Mouse (Mus musculus): ENCODE measurements around the gene Cntnap5a. TPM values are rescaled to one million over a fixed set of nuclear protein-coding genes. Genes with fewer than 3 reads are reported as not detected.

Gene Cntnap5a
- polyA plus RNA-seq, 1 experiment from 2014 or later = not detected

DNA sequence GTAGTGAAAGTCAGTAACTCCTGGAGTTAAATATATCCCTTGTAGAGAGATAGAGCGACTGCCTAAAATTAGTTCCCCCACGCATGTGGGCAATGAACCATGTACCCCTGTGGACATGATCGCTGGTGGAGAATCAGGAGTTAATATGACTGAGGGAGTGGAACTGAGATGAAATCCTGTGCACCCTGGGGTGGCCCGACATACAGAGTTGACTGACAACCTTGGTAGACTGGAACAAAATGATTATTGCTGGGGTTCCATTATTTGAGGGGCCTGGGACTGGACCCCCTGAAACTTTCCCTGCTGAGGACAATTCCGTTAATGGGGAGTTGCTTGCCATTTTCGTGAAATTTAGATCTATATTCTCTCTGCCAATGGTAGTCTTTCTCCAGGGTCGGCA, 683.0 kb downstream of the Cntnap5a start:
- no peaks in the 10 kb centered on the region for H3K27me3 ChIP-seq
- H3K9me3 ChIP-seq (replicated peaks) = no peaks in the 10 kb centered on the region
- H3K9ac ChIP-seq = no peak overlapping the region
- no peak overlapping the region for H3K27ac ChIP-seq (replicated peaks)
- WGBS (ENCODE audit: insufficient replicate concordance) = 56% methylated on average over 7 of the region's 7 CpGs
- H3K4me3 ChIP-seq (replicated peaks) = no peak overlapping the region
- H3K36me3 ChIP-seq (replicated peaks) = no peaks in the 10 kb centered on the region
- no peaks in the 10 kb centered on the region for H3K4me1 ChIP-seq (replicated peaks)
- no peak for ATAC-seq (ENCODE audit: insufficient read depth)
- H3K4me2 ChIP-seq = no peak overlapping the region

DNA sequence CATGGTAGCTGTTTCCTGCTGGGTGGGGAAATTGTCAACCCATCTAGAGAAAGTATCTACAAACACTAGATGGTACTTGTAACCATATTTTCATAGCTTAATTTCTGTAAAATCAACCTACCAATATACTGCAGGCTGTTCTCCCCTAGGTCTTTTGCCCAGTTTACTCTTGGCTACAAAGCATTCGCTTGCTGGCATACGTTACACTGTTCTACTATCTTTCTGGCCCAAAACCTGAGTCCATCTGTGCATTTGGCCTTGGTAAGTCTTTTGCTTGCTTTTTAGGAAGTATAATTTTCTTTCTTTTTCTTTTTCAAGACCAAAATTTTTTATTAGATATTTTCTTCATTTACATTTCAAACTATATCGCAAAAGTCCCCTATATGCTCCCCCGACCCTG, 686.3 kb downstream of the Cntnap5a start:
- H3K36me3 ChIP-seq (replicated peaks) = no peaks in the 10 kb centered on the region
- no peaks in the 10 kb centered on the region for H3K4me1 ChIP-seq (replicated peaks)
- H3K4me2 ChIP-seq = no peak overlapping the region
- H3K27ac ChIP-seq (replicated peaks) = no peak overlapping the region
- no peak for ATAC-seq (ENCODE audit: insufficient read depth)
- H3K27me3 ChIP-seq = no peaks in the 10 kb centered on the region
- no peak overlapping the region for H3K4me3 ChIP-seq (replicated peaks)
- 0 out of 2 replicates have a peak, but pooled peaks cover 2% of the 10 kb centered on the region for H3K9me3 ChIP-seq (replicated peaks)
- 80% methylated on average over 4 of the region's 4 CpGs for WGBS (ENCODE audit: insufficient replicate concordance)
- no peak overlapping the region for H3K9ac ChIP-seq

DNA sequence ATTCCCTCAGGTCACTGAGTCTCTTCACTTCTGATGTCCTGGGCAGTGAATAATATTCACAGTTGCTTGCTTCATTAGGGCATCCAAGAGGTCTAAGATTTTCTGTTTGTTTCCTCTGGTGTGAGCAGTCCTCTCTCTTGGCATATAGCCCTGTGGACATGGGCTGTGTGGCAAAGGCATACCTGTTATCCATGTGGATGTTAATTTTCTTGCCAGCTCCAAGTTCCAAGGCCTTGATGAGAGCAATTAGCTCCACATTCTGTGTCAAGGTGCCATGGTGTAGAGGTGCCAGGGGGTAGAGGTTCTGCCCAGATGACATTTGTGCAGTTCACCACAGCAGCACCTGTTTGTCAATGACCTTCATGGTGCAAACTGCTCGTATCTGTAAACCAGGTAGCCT, 689.0 kb downstream of the Cntnap5a start:
- 48% methylated on average over 1 of the region's 1 CpGs for WGBS (ENCODE audit: insufficient replicate concordance)
- H3K27ac ChIP-seq (replicated peaks) = no peak overlapping the region
- no peaks in the 10 kb centered on the region for H3K27me3 ChIP-seq
- no peak overlapping the region for H3K4me2 ChIP-seq
- H3K9me3 ChIP-seq (replicated peaks) = 0 out of 2 replicates have a peak, but pooled peaks cover 2% of the 10 kb centered on the region
- H3K36me3 ChIP-seq (replicated peaks) = no peaks in the 10 kb centered on the region
- H3K9ac ChIP-seq = no peak overlapping the region
- ATAC-seq (ENCODE audit: insufficient read depth) = no peak
- H3K4me1 ChIP-seq (replicated peaks) = no peaks in the 10 kb centered on the region
- H3K4me3 ChIP-seq (replicated peaks) = no peak overlapping the region

DNA sequence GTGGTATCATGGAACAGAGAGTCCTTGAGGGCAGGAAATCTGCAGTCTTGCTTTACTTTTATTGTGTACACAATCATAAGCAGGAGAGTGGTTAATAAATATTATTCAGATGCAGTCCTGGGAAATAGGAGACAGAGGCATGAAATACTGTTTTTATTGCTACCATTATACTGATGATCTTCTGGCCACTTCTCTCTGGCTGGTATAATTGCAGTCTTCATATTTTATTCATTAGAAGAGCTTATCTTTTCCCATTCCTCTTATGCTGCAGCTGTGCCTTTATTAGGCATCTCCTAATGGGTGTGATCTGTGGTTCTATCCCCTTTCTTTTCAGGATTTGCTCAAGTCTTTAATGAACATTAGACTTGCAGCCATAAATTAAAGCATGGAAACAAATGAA, 707.8 kb downstream of the Cntnap5a start:
- no peaks in the 10 kb centered on the region for H3K27me3 ChIP-seq
- no peak overlapping the region for H3K9ac ChIP-seq
- no peak for ATAC-seq (ENCODE audit: insufficient read depth)
- H3K27ac ChIP-seq (replicated peaks) = no peak overlapping the region
- H3K4me1 ChIP-seq (replicated peaks) = no peaks in the 10 kb centered on the region
- no peaks in the 10 kb centered on the region for H3K9me3 ChIP-seq (replicated peaks)
- H3K4me3 ChIP-seq (replicated peaks) = no peak overlapping the region
- H3K4me2 ChIP-seq = no peak overlapping the region
- no peaks in the 10 kb centered on the region for H3K36me3 ChIP-seq (replicated peaks)

DNA sequence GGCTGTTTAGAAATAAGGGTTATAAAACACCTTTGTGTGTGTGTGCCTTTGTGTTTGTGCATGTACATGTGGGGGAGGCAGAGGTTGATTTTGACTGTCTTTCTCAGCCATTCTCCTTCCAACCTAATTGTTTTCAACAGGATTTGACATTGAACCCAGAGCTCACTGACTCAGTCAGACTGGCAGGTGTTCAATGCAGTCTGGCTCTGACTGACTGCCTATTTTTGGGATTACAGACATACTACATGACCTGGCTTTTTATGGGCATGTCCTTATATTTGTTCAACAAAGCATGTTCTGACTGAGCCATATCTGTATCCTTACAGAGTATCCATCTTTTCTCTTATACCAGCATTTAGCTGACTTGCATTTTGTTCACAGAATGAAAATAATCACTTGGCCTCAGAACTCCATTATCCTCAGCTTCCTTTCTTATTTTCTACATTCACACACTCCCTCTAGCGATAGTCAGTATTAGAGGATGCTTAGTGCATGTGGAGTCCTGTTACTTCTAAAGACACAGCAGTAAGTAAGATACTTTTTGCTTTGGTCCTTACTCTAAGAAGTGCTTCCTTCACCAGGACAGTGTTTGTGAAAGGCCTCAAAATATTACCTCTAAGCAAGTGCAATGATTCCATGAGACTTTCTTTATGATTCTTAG, 717.6 kb downstream of the Cntnap5a start:
- Histone ChIP-seq H3K9ac (no peak overlapping the region), H3K9me3 (replicated peaks) (no peaks in the 10 kb centered on the region), H3K27me3 (no peaks in the 10 kb centered on the region), H3K4me1 (replicated peaks) (no peaks in the 10 kb centered on the region), H3K4me3 (replicated peaks) (no peak overlapping the region), H3K4me2 (no peak overlapping the region), H3K36me3 (replicated peaks) (no peaks in the 10 kb centered on the region), H3K27ac (replicated peaks) (no peak overlapping the region)
- 32% methylated on average over 1 of the region's 1 CpGs for WGBS (ENCODE audit: insufficient replicate concordance)
- no peak for ATAC-seq (ENCODE audit: insufficient read depth)

DNA sequence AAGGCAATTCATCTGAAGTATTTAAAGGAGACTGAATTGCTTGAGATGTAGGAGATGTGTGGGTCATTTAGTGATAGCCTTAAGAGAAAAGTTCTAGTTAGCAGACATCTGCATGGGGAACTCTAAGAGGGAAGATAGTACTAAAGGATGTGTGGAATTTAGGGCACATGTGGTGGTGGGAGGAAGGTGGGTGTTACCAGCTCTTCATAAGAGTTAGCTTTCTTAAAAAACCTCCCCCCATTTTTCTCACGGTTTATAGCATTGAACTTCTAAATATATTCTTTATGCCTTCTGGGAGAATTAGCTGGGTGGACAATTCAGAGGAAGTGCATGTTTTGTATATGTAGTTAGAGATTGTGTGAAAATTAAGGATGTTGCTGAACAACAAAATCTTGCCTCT, 725.3 kb downstream of the Cntnap5a start:
- Histone ChIP-seq H3K27ac (replicated peaks) (no peak overlapping the region), H3K36me3 (replicated peaks) (no peaks in the 10 kb centered on the region), H3K9ac (no peak overlapping the region), H3K27me3 (no peaks in the 10 kb centered on the region), H3K4me2 (no peak overlapping the region), H3K4me3 (replicated peaks) (no peak overlapping the region), H3K4me1 (replicated peaks) (no peaks in the 10 kb centered on the region), H3K9me3 (replicated peaks) (no peaks in the 10 kb centered on the region)
- 82% methylated on average over 1 of the region's 1 CpGs for WGBS (ENCODE audit: insufficient replicate concordance)
- no peak for ATAC-seq (ENCODE audit: insufficient read depth)

DNA sequence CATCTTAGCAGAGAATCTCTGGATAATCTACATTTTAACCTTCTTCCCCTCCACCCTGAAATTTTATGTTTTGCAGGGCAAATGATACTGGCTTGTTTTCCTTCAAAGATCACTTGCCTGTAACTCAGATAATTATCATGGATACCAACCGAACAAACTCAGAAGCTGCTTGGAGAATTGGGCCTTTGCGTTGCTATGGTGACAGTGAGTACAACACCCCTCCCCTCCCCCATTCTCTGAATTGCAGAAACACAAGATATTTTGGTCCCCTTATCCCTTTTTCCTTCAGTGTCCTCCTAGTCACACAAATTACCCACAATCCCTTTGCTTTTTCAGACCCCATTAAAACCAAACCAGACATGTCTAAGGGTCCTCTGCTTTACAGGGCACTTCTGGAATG, 743.8 kb downstream of the Cntnap5a start:
- 64% methylated on average over 2 of the region's 2 CpGs for WGBS (ENCODE audit: insufficient replicate concordance)
- Histone ChIP-seq H3K4me1 (replicated peaks) (no peaks in the 10 kb centered on the region), H3K36me3 (replicated peaks) (no peaks in the 10 kb centered on the region), H3K9ac (no peak overlapping the region), H3K27ac (replicated peaks) (no peak overlapping the region), H3K27me3 (no peaks in the 10 kb centered on the region), H3K4me3 (replicated peaks) (no peak overlapping the region), H3K9me3 (replicated peaks) (no peaks in the 10 kb centered on the region), H3K4me2 (no peak overlapping the region)
- ATAC-seq (ENCODE audit: insufficient read depth) = no peak

DNA sequence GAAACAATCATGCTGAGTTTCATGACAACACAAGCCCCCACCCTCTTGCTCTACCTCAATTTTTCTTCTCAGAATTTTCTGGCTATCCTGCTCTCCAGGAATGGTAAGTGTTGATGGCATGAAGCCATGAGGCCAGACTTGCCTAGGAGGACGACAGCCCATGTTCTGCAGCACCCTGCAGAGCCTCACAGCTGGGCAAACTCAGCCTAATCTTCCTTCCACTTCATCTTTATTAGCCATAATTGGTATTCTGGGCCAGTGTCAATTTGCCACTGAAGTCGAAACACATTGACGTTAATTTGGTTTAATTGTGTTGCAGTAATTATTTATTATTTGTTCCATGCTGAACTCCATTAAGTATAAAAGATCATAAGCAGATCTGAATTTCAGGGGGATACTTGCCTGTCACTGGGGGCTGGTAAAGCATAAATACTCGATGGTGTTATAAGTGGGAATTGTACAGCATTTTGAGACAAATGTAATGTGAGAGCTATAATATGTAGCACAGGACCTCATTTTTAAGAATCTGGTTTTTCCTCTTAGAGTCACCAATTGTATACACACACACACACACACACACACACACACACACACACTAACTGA, 770.7 kb downstream of the Cntnap5a start:
- no peak overlapping the region for H3K27ac ChIP-seq (replicated peaks)
- no peaks in the 10 kb centered on the region for H3K4me1 ChIP-seq (replicated peaks)
- no peak overlapping the region for H3K9ac ChIP-seq
- no peaks in the 10 kb centered on the region for H3K27me3 ChIP-seq
- H3K4me3 ChIP-seq (replicated peaks) = no peak overlapping the region
- H3K9me3 ChIP-seq (replicated peaks) = no peaks in the 10 kb centered on the region
- H3K4me2 ChIP-seq = no peak overlapping the region
- no peak for ATAC-seq (ENCODE audit: insufficient read depth)
- WGBS (ENCODE audit: insufficient replicate concordance) = 58% methylated on average over 4 of the region's 4 CpGs
- H3K36me3 ChIP-seq (replicated peaks) = no peaks in the 10 kb centered on the region

DNA sequence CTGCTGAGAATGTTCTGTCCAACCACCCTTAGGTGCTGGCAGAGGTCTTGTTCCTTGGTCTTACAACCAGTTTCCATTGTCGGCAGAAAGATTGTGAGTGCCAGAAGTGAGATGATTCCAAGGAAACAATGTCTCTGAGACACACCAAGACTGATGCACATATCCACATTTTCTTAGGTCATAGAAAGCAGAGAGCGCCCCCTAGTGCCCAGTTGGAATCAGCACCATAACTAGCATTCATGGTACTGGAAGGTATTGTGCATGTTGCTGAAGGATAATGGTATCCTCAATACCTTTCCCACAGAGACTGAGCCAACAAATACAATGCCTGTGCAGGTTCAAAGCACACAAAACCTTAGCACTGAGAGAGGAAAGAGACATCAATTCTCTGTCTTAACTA, 793.1 kb downstream of the Cntnap5a start:
- ATAC-seq (ENCODE audit: insufficient read depth) = no peak
- H3K27me3 ChIP-seq = no peaks in the 10 kb centered on the region
- no peaks in the 10 kb centered on the region for H3K36me3 ChIP-seq (replicated peaks)
- no peak overlapping the region for H3K4me3 ChIP-seq (replicated peaks)
- H3K27ac ChIP-seq (replicated peaks) = no peak overlapping the region
- WGBS (ENCODE audit: insufficient replicate concordance) = 24% methylated on average over 2 of the region's 2 CpGs
- no peaks in the 10 kb centered on the region for H3K4me1 ChIP-seq (replicated peaks)
- no peak overlapping the region for H3K4me2 ChIP-seq
- no peak overlapping the region for H3K9ac ChIP-seq
- no peaks in the 10 kb centered on the region for H3K9me3 ChIP-seq (replicated peaks)

DNA sequence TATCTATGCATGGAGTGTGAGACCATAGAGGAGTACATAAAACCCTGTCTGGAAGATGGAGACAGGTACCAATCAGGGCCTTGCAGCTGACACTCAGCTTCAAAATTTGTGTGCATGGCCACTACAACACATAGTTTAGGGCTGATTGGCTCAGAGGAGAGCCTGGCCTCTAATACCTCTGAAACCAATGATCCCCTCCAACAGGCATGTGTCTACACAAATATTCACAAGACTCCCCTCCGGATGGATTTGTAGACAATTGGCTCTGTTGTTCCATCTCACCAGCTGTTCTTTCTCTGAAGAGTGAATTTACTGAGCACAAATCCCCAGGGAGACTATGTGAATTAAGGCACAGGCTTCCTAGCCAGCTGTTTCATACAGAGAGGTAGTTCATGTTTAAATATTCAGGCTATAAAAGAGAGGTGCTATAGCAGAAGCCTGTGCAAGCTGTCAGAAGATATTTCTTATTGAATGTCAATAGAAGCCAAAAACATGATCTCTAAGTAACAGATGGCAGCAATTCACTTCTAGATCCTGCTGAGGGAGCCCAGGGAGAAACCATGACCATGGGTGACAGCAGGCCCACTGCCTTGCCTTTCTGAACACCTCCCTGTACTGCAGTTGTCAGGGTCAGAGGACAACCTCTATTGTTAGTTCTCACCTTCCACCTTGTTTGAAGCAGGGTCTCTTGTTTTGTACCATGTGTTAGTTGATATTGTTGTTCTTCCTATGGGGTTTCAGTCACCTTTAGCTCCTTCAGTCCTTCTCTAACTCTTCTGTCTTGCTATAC, 804.4 kb downstream of the Cntnap5a start:
- H3K27ac ChIP-seq (replicated peaks) = no peak overlapping the region
- ATAC-seq (ENCODE audit: insufficient read depth) = no peak
- no peaks in the 10 kb centered on the region for H3K9me3 ChIP-seq (replicated peaks)
- no peaks in the 10 kb centered on the region for H3K4me1 ChIP-seq (replicated peaks)
- no peaks in the 10 kb centered on the region for H3K36me3 ChIP-seq (replicated peaks)
- H3K9ac ChIP-seq = no peak overlapping the region
- 68% methylated on average over 1 of the region's 1 CpGs for WGBS (ENCODE audit: insufficient replicate concordance)
- H3K4me3 ChIP-seq (replicated peaks) = no peak overlapping the region
- H3K4me2 ChIP-seq = no peak overlapping the region
- no peaks in the 10 kb centered on the region for H3K27me3 ChIP-seq

DNA sequence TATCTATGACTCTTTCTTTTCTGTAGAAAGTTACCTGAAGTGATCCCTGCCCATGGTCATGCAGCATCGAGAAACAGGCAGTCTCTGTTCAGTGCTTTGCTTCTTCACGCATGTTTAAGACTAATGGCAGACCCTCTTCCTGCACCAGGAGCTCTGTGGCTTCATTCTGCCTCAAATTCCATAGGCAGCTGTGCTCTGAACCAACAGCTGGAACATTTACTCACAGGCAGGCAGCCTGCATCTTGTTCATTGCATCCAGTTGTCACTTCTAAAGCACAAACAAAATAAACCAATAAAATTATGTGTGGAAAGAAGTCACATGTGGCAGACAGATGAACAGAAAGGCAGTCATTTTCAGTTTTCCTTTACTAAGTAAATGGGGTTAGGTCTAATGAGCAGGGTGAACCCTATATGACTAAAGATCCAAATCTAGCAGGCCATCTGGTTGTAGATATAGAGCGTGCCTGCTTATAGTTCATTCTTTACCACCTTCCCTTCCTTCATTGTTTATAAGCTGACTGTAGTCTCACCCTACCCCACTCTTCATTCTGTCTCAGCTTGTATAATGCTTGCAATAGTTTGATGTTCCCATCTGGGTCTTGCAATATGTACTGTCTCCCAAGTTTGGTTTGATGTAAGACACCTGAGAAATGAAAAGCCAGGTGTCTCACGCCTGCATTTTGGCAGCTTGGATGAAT, 893.6 kb downstream of the Cntnap5a start:
- H3K36me3 ChIP-seq (replicated peaks) = no peaks in the 10 kb centered on the region
- no peaks in the 10 kb centered on the region for H3K27me3 ChIP-seq
- no peak overlapping the region for H3K4me3 ChIP-seq (replicated peaks)
- no peak overlapping the region for H3K27ac ChIP-seq (replicated peaks)
- H3K4me1 ChIP-seq (replicated peaks) = no peaks in the 10 kb centered on the region
- H3K9me3 ChIP-seq (replicated peaks) = no peaks in the 10 kb centered on the region
- no peak overlapping the region for H3K4me2 ChIP-seq
- H3K9ac ChIP-seq = no peak overlapping the region
- ATAC-seq (ENCODE audit: insufficient read depth) = no peak
- 56% methylated on average over 4 of the region's 4 CpGs for WGBS (ENCODE audit: insufficient replicate concordance)

Measured in liver, embryonic 15.5 days (tissue).